Mouse (Mus musculus) embryonic fibroblast, embryonic 13.5 days (primary cell): ENCODE results near the gene Pfdn2.

ENCODE experiments used
- CTCF ChIP-seq: IDR thresholded peaks from 2 replicates; pipeline ENCODE4 v1.5.1; 2011; ENCODE audit warnings: mild to moderate bottlenecking, control low read depth, low read length, moderate library complexity, borderline replicate concordance; ENCODE audit not compliant: insufficient read depth
- POLR2A ChIP-seq: IDR thresholded peaks from 2 replicates; pipeline ENCODE4 v1.6.1; 2011; ENCODE audit warnings: low read depth, mild to moderate bottlenecking, control low read depth, low read length, moderate library complexity

DNA sequence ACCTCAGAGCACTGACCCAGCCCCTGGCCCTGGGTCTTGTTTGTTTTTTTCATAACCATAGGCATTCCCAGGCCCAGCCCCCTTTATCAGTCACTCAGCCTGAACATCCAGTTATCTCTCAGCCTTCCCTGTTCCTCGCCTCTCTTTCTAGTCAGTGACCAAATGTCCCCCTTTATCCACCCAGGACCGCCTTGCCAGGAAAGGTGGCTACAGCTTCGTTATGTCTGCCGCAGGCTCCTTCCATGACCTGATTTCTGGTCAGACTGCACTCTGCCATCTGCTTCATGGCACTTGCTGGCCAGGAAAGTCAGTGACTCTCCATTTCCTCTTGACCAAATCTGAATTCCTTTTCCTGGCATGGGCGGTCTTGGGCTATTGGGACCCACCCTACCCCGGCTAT lies 32.8 kb downstream of the Pfdn2 start:
- TF ChIP-seq CTCF: no peak
- no peak for TF ChIP-seq POLR2A
